Mouse (Mus musculus) lung, adult 2 months (tissue): ENCODE results near the gene Gabra6.

Experiments
- CTCF ChIP-seq: fragments of 200-500 bp; IDR thresholded peaks from 2 replicates; pipeline ENCODE4 v1.5.1; 2011; ENCODE audit warnings: mild to moderate bottlenecking, low read length, control low read depth; ENCODE audit not compliant: insufficient read depth
- POLR2A ChIP-seq: fragments of 200-500 bp; IDR thresholded peaks from 2 replicates; pipeline ENCODE4 v1.6.1; 2011; ENCODE audit warnings: low read depth, mild to moderate bottlenecking, control low read depth, low read length, borderline replicate concordance; ENCODE audit errors: extremely low read depth

DNA sequence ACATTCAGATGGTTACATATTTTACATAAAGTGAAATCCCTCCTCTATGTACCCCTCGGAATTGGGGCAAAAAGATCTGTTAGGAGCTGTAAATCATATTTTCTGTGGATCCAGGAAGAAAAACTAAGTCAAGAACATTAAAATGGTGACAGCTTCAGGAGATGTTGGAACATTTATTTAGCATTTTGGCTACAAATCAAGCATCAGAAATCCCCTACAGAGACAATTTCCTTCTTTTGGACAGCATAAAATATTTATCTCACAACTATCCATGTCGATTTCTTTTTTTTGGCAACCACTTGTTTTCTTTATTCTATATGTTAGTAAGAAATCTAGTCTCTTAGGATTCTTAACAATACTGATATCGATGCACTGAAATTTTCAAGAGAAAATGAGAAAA is 688 bp upstream of the Gabra6 start:
- TF ChIP-seq CTCF, result no peak
- no peak for TF ChIP-seq POLR2A
